Mouse (Mus musculus) heart, embryonic 13.5 days (tissue): ENCODE data around the gene Prr5l. TPM values are rescaled to one million over a fixed set of nuclear protein-coding genes. Genes with fewer than 3 reads are reported as not detected.
A peak's percentile ranks its signal among the peaks of the same experiment; 100 is the strongest.
"Not testable (repeated sequence)": the region's sequence is repeated elsewhere in the genome, so short reads cannot be mapped to it uniquely, and the experiment has no call there.

Experiments used
- ATAC-seq: fragments of 200-750 bp; cut with Nextera tagmentation; 2 replicates; pipeline ENCODE4 v1.8.0; 2017; ENCODE audit warnings: moderate TSS enrichment; ENCODE audit not compliant: insufficient number of reproducible peaks, low FRiP score, low TSS enrichment; ENCODE audit errors: extremely low read depth
- H3K27ac ChIP-seq: fragments of 300-500 bp; sonication (generic); replicated peaks from 2 replicates; pipeline ENCODE4 v1.5.1; 2015; ENCODE audit warnings: moderate library complexity, mild to moderate bottlenecking, inconsistent platforms
- H3K27me3 ChIP-seq: fragments of 300-500 bp; sonication (generic); replicated peaks from 2 replicates; pipeline ENCODE4 v1.6.1; 2015; ENCODE audit warnings: mild to moderate bottlenecking, inconsistent platforms
- H3K36me3 ChIP-seq: fragments of 300-500 bp; sonication (generic); 2 replicates; pipeline ENCODE4 v1.6.1; 2015; ENCODE audit warnings: mild to moderate bottlenecking, inconsistent platforms
- H3K4me1 ChIP-seq: fragments of 300-500 bp; sonication (generic); 2 replicates; pipeline ENCODE4 v1.6.1; 2015; ENCODE audit warnings: inconsistent platforms
- H3K4me2 ChIP-seq: fragments of 300-500 bp; sonication (generic); 2 replicates; pipeline ENCODE4 v1.6.1; 2015; ENCODE audit warnings: inconsistent platforms, mild to moderate bottlenecking, moderate library complexity
- H3K4me3 ChIP-seq: fragments of 300-500 bp; sonication (generic); 2 replicates; pipeline ENCODE4 v1.5.1; 2015; ENCODE audit warnings: moderate library complexity, mild to moderate bottlenecking, inconsistent platforms
- H3K9ac ChIP-seq: fragments of 300-500 bp; sonication (generic); 2 replicates; pipeline ENCODE4 v1.6.1; 2015; ENCODE audit warnings: inconsistent platforms, mild to moderate bottlenecking, moderate library complexity
- H3K9me3 ChIP-seq: fragments of 300-500 bp; sonication (generic); 2 replicates; pipeline ENCODE4 v1.6.1; 2016; ENCODE audit warnings: inconsistent platforms
- WGBS: fragments of 180-500 bp; shearing (Covaris S2); methylation state at CpG from one replicate; pipeline ENCODE4 v1.1.7; 2015; ENCODE audit warnings: mixed read lengths; 5-methylcytosine and 5-hydroxymethylcytosine counted together
- polyA plus RNA-seq: library from polyadenylated mRNA; unstranded; fragments of >200 nt; fragmentation: Nextera tagmentation; extraction: Ambion mirVana; gene quantifications from 2 replicates; pipeline ENCODE4 v1.2.1, GENCODE M21; 2015

Prr5l gene
- polyA plus RNA-seq, 1 experiment from 2014 or later = 8.9 TPM

GRCm38 (mm10) chr2:101759523-101760277 is 123.1 kb downstream of the Prr5l start:
- Histone ChIP-seq H3K4me2 (no peak overlapping the region), H3K9ac (no peak overlapping the region), H3K4me1 (peaks cover 28% of the 10 kb centered on the region), H3K9me3 (no peaks in the 10 kb centered on the region), H3K27me3 (no peaks in the 10 kb centered on the region), H3K4me3 (no peak overlapping the region), H3K36me3 (no peaks in the 10 kb centered on the region), H3K27ac (no peak overlapping the region)
- 77% methylated on average over 9 of the region's 9 CpGs for WGBS
- ATAC-seq = no peak

DNA sequence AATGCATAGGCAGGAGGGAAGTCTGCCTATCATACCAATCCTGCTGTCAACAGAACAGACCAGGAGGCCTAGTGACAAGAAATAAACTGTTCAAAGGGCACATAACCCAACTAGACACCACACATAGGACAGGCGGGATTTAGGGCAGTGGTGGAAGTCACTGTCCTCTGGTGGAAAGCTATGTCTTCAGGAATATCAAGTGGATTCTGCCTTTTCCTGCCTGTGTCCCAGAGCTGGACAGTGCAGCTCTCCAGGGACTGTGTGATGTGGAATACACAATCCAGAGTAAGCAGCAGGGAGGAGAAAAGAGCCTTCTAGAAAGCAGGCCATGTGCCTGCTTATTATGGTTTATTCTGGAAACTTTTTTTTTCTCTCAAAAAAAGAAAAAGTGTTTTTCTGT is 125.0 kb downstream of the Prr5l start:
- H3K4me3 ChIP-seq = no peak overlapping the region
- no peak for ATAC-seq
- no peak overlapping the region for H3K27ac ChIP-seq
- H3K9me3 ChIP-seq = no peaks in the 10 kb centered on the region
- peaks cover 24% of the 10 kb centered on the region for H3K4me1 ChIP-seq
- WGBS = 82% methylated on average over 1 of the region's 1 CpGs
- no peaks in the 10 kb centered on the region for H3K27me3 ChIP-seq
- no peak overlapping the region for H3K4me2 ChIP-seq
- no peaks in the 10 kb centered on the region for H3K36me3 ChIP-seq
- no peak overlapping the region for H3K9ac ChIP-seq

DNA sequence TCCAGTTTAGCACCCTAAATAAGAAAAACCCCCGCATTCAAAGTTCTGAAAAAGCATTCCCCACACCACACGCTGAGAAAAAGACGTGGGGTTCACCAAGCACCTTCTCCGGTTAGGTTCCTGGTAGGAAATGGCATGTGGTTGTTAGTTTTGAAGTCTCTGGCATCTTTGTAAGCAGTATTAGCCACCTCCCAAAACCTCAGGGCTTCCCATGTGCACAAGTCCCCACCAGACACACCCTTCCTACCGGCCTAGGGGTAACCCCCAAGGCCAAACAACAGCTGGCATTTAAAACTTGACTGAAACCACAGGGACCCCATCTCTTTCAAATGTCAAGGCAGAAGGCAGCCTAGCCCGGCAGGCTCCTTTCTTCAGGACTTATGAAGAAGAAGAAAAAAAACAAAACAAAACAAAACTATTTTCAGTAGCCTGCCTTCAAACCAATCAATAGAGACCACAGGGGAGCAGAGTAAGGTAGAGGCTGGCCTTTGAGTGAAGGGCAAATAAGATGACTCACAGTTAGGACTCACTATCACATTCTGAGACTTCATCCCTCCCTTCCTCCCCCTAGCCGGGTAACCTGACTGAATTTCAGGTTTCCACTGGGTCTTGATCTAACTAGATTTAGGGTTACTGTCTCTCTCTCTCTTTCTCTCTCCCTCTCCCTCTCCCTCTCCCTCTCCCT is 126.6 kb downstream of the Prr5l start:
- ATAC-seq = no peak
- Histone ChIP-seq H3K4me1 (peaks cover 26% of the 10 kb centered on the region), H3K36me3 (no peaks in the 10 kb centered on the region), H3K9ac (no peak overlapping the region), H3K4me3 (no peak overlapping the region), H3K9me3 (no peaks in the 10 kb centered on the region), H3K27me3 (no peaks in the 10 kb centered on the region), H3K4me2 (no peak overlapping the region), H3K27ac (no peak overlapping the region)
- WGBS = 52% methylated on average over 7 of the region's 7 CpGs

DNA sequence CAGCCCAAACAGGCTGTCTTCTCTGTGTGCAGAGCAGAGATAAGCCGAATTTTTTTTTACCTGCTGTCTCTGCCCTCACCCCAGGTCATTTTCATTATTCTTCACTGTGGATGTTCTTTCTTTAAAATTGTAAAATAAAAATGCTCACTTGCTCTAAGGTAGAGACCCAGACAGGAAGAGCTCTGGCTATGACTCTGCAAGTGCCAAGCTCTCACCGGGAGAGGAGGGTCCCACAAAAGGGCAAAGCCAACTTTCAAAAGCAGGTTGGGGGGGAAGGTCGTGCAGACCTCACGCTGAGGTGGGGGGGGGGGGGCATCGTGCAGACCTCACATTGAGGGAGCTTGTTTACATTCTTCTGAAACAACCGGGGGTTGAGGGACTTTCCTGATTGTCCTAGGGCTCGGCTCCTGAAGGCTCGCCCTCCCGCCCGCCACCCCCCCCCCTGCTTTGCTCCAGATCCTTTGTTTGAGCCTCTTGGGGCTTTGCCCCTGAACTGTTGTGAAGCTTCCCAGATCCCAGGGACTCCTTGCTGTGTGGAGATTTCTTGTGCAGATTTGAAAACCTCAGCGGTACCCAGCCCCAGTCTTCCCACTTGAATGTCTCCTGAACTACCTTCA is 127.8 kb downstream of the Prr5l start:
- H3K9ac ChIP-seq = peak overlapping the region; percentile 69
- H3K27ac ChIP-seq = no peak overlapping the region
- H3K4me2 ChIP-seq = peak overlapping the region; percentile 63
- H3K36me3 ChIP-seq = no peaks in the 10 kb centered on the region
- 7% methylated on average over 11 of the region's 11 CpGs for WGBS
- H3K9me3 ChIP-seq = no peaks in the 10 kb centered on the region
- H3K4me1 ChIP-seq = peaks cover 38% of the 10 kb centered on the region
- ATAC-seq = no peak
- H3K4me3 ChIP-seq = peak overlapping the region; percentile 36
- no peaks in the 10 kb centered on the region for H3K27me3 ChIP-seq

GRCm38 (mm10) chr2:101754428-101754827 is 128.4 kb downstream of the Prr5l start:
- no peaks in the 10 kb centered on the region for H3K36me3 ChIP-seq
- H3K9me3 ChIP-seq = no peaks in the 10 kb centered on the region
- H3K27me3 ChIP-seq = no peaks in the 10 kb centered on the region
- no peak overlapping the region for H3K4me3 ChIP-seq
- H3K9ac ChIP-seq = no peak overlapping the region
- peaks cover 39% of the 10 kb centered on the region for H3K4me1 ChIP-seq
- H3K27ac ChIP-seq = no peak overlapping the region
- 69% methylated on average over 4 of the region's 4 CpGs for WGBS
- H3K4me2 ChIP-seq = peak overlapping the region; percentile 63; the same call in 1 of the 2 replicates
- ATAC-seq = no peak

DNA sequence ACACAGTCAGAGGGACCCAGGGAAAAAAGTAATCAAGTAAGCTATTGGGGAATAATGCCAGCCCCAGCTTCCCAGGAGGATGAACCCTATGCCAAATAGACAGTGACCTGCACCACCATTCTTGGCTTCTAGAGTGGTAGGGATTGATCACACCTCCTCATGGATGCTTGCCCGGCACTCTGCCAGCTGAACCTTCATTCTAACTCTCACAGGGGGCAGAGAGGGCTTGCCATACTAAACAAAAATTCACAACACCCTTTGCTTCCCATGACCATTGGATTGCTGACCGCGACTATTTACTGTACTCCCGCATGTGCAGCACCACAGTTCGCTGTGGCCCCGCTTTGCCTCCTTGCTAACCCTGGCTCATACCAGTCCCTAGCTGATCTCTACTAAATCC is 129.8 kb downstream of the Prr5l start:
- H3K27ac ChIP-seq = no peak overlapping the region
- H3K9me3 ChIP-seq = no peaks in the 10 kb centered on the region
- H3K4me3 ChIP-seq = no peak overlapping the region
- no peak overlapping the region for H3K4me2 ChIP-seq
- H3K27me3 ChIP-seq = no peaks in the 10 kb centered on the region
- 76% methylated on average over 6 of the region's 6 CpGs for WGBS
- peaks cover 39% of the 10 kb centered on the region for H3K4me1 ChIP-seq
- H3K36me3 ChIP-seq = no peaks in the 10 kb centered on the region
- H3K9ac ChIP-seq = no peak overlapping the region
- no peak for ATAC-seq

GRCm38 (mm10) chr2:101752402-101752801 is 130.4 kb downstream of the Prr5l start:
- no peak overlapping the region for H3K4me3 ChIP-seq
- no peaks in the 10 kb centered on the region for H3K27me3 ChIP-seq
- H3K9me3 ChIP-seq = no peaks in the 10 kb centered on the region
- no peak for ATAC-seq
- no peak overlapping the region for H3K9ac ChIP-seq
- H3K4me2 ChIP-seq = no peak overlapping the region
- H3K4me1 ChIP-seq = peaks cover 39% of the 10 kb centered on the region
- no peaks in the 10 kb centered on the region for H3K36me3 ChIP-seq
- WGBS = 71% methylated on average over 7 of the region's 7 CpGs
- H3K27ac ChIP-seq = no peak overlapping the region

- no peak overlapping the region for H3K9ac ChIP-seq
- no peaks in the 10 kb centered on the region for H3K9me3 ChIP-seq
- no peaks in the 10 kb centered on the region for H3K36me3 ChIP-seq
- H3K4me1 ChIP-seq = peaks cover 44% of the 10 kb centered on the region
- no peaks in the 10 kb centered on the region for H3K27me3 ChIP-seq
- no peak overlapping the region for H3K4me3 ChIP-seq
- peak overlapping the region; percentile 22; the same call in 1 of the 2 replicates for H3K4me2 ChIP-seq
- 15% methylated on average over 4 of the region's 4 CpGs for whole genome bisulfite sequencing
- ATAC-seq = no peak
- peak overlapping the region; percentile 74 for H3K27ac ChIP-seq
Observed at GRCm38 (mm10) chr2:101751236-101751922, 131.4 kb downstream of the Prr5l start.

GRCm38 (mm10) chr2:101746537-101746936 is 136.3 kb downstream of the Prr5l start:
- Histone ChIP-seq H3K4me1 (peaks cover 24% of the 10 kb centered on the region), H3K27me3 (no peaks in the 10 kb centered on the region), H3K9ac (no peak overlapping the region), H3K36me3 (0 out of 2 replicates have a peak, but pooled peaks cover 3% of the 10 kb centered on the region), H3K9me3 (no peaks in the 10 kb centered on the region), H3K4me3 (no peak overlapping the region), H3K27ac (no peak overlapping the region), H3K4me2 (no peak overlapping the region)
- ATAC-seq = no peak
- 64% methylated on average over 7 of the region's 7 CpGs for WGBS

- H3K27me3 ChIP-seq = not testable (repeated sequence)
Observed at GRCm38 (mm10) chr2:101745656-101746055, 137.2 kb downstream of the Prr5l start.

More at GRCm38 (mm10) chr2:101745656-101746055, 137.2 kb downstream of the Prr5l start:
- not testable (repeated sequence) for H3K36me3 ChIP-seq, H3K4me3 ChIP-seq, H3K9ac ChIP-seq, H3K4me2 ChIP-seq, H3K27ac ChIP-seq, ATAC-seq, H3K9me3 ChIP-seq
- WGBS = 79% methylated on average over 2 of the region's 2 CpGs
- peaks cover 15% of the 10 kb centered on the region for H3K4me1 ChIP-seq
